Mouse (Mus musculus): ENCODE results near the gene Lipo1.
"Not testable (repeated sequence)": the region's sequence is repeated elsewhere in the genome, so short reads cannot be mapped to it uniquely, and the experiment has no call there.

Gene Lipo1

DNA sequence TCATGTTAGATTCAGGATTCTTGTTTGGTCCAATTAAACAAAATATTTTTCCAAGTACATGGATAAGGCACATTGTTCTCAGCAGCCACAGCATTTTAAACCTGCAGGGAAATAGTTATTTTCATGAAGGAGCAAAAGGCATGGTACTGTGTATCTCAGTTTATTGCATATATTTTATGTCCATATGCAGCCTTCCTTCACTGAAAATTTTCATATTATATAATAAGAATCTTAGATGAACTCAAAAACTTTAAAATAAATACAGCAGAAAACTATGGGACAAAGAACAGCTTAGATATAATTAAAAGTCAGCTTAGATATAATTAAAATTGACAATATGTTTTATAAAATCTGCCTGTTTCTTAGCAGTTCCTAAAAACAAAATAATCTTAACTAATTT lies at the start of gene Lipo1:
Gene Lipo1, minus strand, starts transcription at position 101 of the 400 bp plus-strand sequence.
- not testable (repeated sequence) for DNase-seq

DNA sequence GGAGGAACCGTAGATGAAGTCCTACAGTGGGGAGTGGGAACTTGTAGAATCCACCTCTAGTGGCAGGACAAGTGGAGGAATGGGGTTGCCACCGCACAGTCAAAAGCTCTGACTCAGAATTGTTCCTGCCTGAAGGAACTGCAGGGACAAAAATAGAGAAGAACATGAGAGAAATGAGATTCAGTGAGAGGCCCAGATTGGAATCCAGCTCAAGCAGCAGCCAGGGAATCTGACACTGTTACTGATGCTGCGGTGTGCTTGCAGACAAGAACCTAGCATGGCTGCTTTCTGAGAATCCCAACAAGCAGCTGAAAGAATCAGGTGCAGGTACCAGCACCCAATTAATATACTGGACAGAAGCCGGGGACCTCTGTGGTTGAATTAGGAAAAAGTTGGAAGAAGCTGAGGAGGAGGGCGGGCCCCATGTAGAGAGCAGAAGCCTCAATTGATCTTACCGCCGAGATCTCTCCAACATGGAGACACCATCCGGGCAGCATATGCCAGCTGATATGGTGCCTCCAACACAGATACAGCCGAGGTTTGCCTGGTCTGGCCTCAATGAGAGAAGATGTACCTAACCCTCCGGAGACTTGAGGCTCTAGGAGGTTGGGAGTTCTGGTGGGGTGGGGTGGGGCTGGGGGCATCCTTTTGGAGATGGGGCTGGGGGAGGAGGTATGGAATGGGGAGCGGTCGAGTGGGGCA lies 532 bp downstream of the Lipo1 start:
- DNase-seq, result no peak

DNA sequence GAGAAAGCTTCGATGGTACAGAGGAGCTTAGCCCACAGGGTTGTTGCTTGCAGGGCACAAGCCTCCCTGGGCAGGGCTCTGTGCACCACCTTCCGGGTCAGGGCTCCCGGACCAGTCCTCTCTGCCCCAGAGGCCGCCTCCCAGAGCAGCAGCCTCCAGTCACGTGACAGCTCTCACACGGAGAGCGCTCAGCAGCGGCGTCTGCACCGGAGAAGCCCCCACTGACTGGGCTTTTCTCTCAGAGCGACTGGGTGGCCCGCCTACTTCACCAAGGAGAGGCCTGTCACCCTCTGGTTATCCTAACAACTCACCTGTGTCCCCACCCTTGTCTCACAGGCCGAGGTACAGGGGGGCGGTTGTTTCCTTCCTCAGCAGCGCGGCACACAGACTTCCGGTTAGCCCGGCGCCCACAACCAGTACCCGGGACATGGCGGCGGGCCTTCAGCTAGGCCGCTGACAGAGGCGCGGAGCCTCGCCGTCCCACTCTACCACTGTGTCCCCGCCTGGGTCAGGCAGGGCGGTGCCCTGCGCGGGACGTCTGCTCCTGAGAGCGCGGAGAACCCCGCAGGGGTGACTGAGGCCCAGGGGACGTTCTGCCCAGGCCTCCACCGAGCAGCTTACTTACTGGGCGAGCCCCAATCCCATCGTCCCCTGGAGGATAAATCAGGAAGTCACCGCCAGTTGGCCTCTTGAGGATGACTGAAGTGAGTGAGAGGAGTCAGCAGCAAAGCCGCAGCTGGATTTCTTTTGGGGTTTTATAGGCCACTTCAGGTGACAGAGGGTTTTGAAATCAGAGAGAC lies 25.8 kb downstream of the Lipo1 start, which contains the start of gene Lipo3:
Gene Lipo3, minus strand, starts transcription at position 665 of the 800 bp plus-strand sequence.
- peak; percentile 15 for DNase-seq

DNA sequence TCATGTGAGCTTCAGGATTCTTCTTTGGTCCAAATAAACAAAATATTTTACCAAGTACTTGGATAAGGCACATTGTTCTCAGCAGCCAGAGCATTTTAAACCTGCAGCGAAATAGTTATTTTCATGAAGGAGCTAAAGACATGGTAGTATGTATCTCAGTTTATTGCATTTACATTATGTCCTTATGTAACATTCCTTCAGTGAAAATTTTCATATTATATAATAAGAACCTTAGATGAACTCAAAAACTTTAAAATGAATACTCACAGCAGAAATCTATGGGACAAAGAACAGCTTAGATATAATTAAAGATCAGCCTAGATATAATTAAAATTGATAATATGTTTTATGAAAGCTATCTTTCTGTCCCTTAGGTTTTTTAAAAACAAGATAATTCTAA lies 36.0 kb downstream of the Lipo1 start, which contains the start of gene Lipo2:
Gene Lipo2, minus strand, starts transcription at position 101 of the 400 bp plus-strand sequence.
- not testable (repeated sequence) for DNase-seq

Measured in kidney, adult 18-20 months (tissue).